Mouse (Mus musculus) C2C12 (cell line): ENCODE results near the gene Cradd. TPM values are rescaled to one million over a fixed set of nuclear protein-coding genes. Genes with fewer than 3 reads are reported as not detected.

Experiments used
- H3K27me3 ChIP-seq: one replicate; pipeline ENCODE4 v1.6.1; 2011; ENCODE audit not compliant: control insufficient read depth, insufficient read depth, insufficient read length
- H3K36me3 ChIP-seq: one replicate; pipeline ENCODE4 v1.6.1; 2011; ENCODE audit not compliant: control insufficient read depth, insufficient read depth
- H3K4me3 ChIP-seq: one replicate; pipeline ENCODE4 v1.5.1; 2011; ENCODE audit warnings: mild to moderate bottlenecking, control low read depth; ENCODE audit not compliant: poor library complexity, insufficient read depth, severe bottlenecking
- H3K79me2 ChIP-seq: one replicate; pipeline ENCODE4 v1.6.1; 2011; ENCODE audit not compliant: control insufficient read depth, insufficient read depth
- H3K79me3 ChIP-seq: one replicate; pipeline ENCODE4 v1.6.1; 2011; ENCODE audit warnings: low read depth, control low read depth
- H3ac ChIP-seq: one replicate; pipeline ENCODE3; 2011; ENCODE audit warnings: low read depth; ENCODE audit not compliant: control insufficient read depth, insufficient read length
- CEBPB ChIP-seq: IDR thresholded peaks from one replicate; pipeline ENCODE4 v1.6.1; 2011; ENCODE audit warnings: low read depth, mild to moderate bottlenecking, control low read depth, moderate library complexity
- CTCF ChIP-seq: IDR thresholded peaks from one replicate; pipeline ENCODE4 v1.5.1; 2011; ENCODE audit not compliant: control insufficient read depth, insufficient read depth, insufficient read length
- FOSL1 ChIP-seq: IDR thresholded peaks from one replicate; pipeline ENCODE4 v1.8.0; 2011; ENCODE audit warnings: mild to moderate bottlenecking, low read length; ENCODE audit not compliant: poor library complexity, insufficient read depth, severe bottlenecking
- MAX ChIP-seq: IDR thresholded peaks from one replicate; pipeline ENCODE4 v1.6.1; 2011; ENCODE audit warnings: mild to moderate bottlenecking, control low read depth
- MYOD1 ChIP-seq: IDR thresholded peaks from one replicate; pipeline ENCODE4 v1.6.1; 2011; ENCODE audit warnings: low read depth; ENCODE audit not compliant: control insufficient read depth, insufficient read length
- MYOG ChIP-seq: IDR thresholded peaks from one replicate; pipeline ENCODE4 v1.6.1; 2011; ENCODE audit not compliant: control insufficient read depth, insufficient read length; ENCODE audit errors: extremely low read depth
- USF1 ChIP-seq: IDR thresholded peaks from one replicate; pipeline ENCODE4 v1.6.1; 2011; ENCODE audit warnings: low read depth, mild to moderate bottlenecking, control low read depth, moderate library complexity
- polyA plus RNA-seq: library from polyadenylated mRNA; unstranded; fragments of >200 nt; fragmentation: generic; extraction: Trizol; gene quantifications from one replicate; pipeline ENCODE4 v1.2.1, GENCODE M21; 2012; ENCODE audit warnings: missing spikeins

Gene Cradd
- polyA plus RNA-seq, 1 experiment, result 4.5 TPM

DNA sequence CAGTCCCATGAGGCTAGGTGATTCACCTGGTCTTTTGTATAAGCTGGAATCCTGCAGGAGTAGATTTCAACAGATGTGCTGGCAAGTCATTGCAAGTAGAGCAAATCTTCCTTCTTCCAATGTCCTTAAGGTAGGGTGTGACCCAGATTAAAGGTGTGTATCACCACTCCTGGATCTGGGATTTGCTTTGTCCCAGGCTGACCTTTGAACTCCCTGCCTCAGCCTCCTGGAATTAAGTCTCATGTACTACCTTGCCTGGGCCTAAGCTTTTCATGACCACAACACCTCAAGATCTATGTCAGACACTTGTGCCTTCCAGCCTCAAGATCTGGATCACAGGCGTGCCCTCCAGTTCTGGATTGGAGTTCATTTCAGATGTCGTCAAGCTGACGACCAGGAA lies 41.9 kb downstream of the Cradd start:
- TF ChIP-seq MYOG (no peak), USF1 (no peak), MAX (no peak), MYOD1 (no peak), FOSL1 (no peak), CTCF (no peak), CEBPB (no peak)
- no peaks in the 10 kb centered on the region for H3K79me3 ChIP-seq
- H3K4me3 ChIP-seq, result no peak overlapping the region
- H3ac ChIP-seq, result no peak overlapping the region
- H3K27me3 ChIP-seq, result no peaks in the 10 kb centered on the region
- H3K36me3 ChIP-seq, result no peaks in the 10 kb centered on the region
- no peaks in the 10 kb centered on the region for H3K79me2 ChIP-seq

DNA sequence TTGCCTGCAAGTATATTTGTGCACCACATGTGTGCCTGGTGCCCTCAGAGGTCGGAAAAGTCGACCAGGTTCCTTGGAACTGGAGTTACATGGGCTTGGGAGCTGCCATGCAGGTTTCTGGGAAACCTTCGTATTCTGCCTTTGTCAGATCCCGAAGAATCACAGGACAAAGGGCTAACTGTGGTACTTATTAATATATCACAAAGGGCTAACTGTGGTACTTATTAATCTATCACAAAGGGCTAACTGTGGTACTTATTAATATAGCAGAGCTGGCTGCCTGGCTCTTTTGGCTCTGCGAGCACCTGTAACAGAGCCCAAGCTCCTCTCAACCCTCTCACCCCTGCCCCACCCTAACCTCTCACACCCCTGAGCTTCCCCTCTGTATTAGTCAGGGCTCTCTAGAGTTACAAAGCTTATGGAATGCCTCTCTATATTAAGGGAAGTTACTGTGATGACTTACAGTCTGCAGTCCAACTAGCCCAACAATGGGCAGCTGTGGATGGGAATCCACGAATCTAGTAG lies 42.4 kb downstream of the Cradd start:
- TF ChIP-seq FOSL1 (no peak), USF1 (no peak), MYOD1 (no peak)
- no peak overlapping the region for H3K4me3 ChIP-seq
- H3K79me3 ChIP-seq, result no peaks in the 10 kb centered on the region
- no peaks in the 10 kb centered on the region for H3K27me3 ChIP-seq
- no peak overlapping the region for H3ac ChIP-seq
- no peaks in the 10 kb centered on the region for H3K36me3 ChIP-seq
- H3K79me2 ChIP-seq, result no peaks in the 10 kb centered on the region

DNA sequence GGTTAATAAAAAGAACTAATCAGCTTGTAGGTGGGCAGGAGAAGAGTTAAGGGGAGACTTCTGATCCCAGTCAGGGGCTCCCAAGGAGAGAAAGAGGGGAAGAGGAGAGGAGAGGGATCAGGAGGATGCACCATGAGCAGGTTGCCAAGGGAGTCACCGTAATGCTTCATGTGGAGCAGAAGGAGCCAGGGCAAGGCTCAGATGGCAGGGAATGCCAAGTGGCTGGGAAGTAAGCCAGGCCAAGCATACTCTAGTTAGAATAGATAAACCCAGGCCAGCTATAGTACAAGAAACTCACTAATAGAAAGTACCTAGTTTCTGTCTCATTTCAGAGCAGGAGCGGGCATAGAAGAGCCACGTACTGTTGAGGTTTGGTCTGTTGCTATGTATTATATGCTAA lies 43.6 kb downstream of the Cradd start:
- TF ChIP-seq USF1, result no peak
- no peak for TF ChIP-seq MYOD1
- no peak for TF ChIP-seq FOSL1
- TF ChIP-seq CTCF, result no peak
- TF ChIP-seq MYOG, result no peak
- Histone ChIP-seq H3K4me3 (no peak overlapping the region), H3K79me2 (no peaks in the 10 kb centered on the region), H3K27me3 (no peaks in the 10 kb centered on the region), H3ac (no peak overlapping the region), H3K36me3 (no peaks in the 10 kb centered on the region), H3K79me3 (no peaks in the 10 kb centered on the region)

DNA sequence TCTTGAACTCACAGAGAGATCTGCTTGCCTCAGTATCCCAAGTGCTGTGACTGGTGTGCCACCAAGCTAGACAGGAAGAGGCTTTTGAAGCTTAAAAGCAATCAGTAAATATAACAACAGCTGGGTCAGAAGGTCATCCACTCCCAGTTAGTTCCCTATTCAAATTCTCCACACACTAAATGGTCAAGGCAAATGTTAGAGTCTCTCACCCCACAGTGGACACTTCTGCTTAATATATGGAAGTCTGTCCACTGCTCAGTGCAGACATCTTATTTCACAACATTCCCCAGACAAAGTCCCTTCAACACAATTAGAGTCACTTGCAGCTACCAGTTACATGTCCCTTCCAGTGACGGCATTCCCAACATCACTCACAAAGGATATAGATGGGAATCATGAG lies 44.5 kb downstream of the Cradd start:
- H3ac ChIP-seq, result no peak overlapping the region

DNA sequence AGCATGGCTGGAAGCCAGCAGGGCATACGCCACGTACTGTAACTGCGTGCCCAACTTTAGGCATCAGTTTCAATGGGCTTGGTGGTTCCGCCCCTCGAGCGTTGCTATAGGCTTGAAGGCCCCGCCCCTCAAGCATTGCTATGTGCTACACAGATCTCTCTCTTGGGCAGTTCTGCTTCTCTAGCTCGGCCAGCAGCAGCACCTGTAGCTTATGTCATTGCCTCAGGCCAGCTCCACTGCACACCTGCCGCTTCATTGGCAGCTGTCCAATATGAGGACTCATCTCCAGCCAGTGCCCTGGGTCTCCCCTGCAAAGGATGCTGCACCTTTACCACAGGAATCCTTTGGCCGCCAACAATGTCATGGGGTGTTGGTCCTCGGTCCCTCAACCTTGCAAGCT lies 45.8 kb downstream of the Cradd start:
- no peak for TF ChIP-seq MAX
- no peak for TF ChIP-seq USF1
- no peak for TF ChIP-seq FOSL1
- TF ChIP-seq MYOD1, result no peak
- TF ChIP-seq CEBPB, result no peak
- TF ChIP-seq MYOG, result no peak
- no peak for TF ChIP-seq CTCF
- H3K79me2 ChIP-seq, result no peaks in the 10 kb centered on the region
- no peaks in the 10 kb centered on the region for H3K36me3 ChIP-seq
- no peaks in the 10 kb centered on the region for H3K79me3 ChIP-seq
- no peak overlapping the region for H3K4me3 ChIP-seq
- H3K27me3 ChIP-seq, result no peaks in the 10 kb centered on the region
- no peak overlapping the region for H3ac ChIP-seq

More for the DNA sequence above, 44.5 kb downstream of the Cradd start:
- Histone ChIP-seq H3K27me3 (no peaks in the 10 kb centered on the region), H3K79me2 (no peaks in the 10 kb centered on the region), H3K79me3 (no peaks in the 10 kb centered on the region), H3K4me3 (no peak overlapping the region), H3K36me3 (no peaks in the 10 kb centered on the region)
- TF ChIP-seq FOSL1, result no peak
- TF ChIP-seq MAX, result no peak
- TF ChIP-seq USF1, result no peak
- no peak for TF ChIP-seq CEBPB
- TF ChIP-seq CTCF, result no peak
- TF ChIP-seq MYOG, result no peak
- no peak for TF ChIP-seq MYOD1

DNA sequence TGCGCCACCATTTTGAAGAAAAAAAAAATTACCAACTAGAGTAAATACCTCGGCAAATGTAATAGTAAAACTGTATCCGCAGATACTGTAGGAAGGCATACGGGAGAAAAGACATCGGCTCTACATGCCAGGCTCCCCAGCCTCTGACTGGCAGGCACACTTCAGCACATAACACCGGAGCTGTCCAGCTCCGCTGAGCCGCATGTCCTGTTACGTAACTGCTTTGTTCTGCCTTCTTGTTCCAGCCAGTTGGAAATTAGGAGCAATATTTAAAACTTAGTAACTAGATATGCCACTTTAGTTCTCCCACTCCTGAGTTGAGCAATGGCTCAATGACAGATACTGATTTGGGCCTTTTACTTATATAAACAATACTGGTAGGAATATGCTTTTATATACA lies 48.4 kb downstream of the Cradd start:
- no peaks in the 10 kb centered on the region for H3K79me3 ChIP-seq
- no peaks in the 10 kb centered on the region for H3K27me3 ChIP-seq
- TF ChIP-seq USF1 (no peak), MYOD1 (no peak), CTCF (no peak), MYOG (no peak), MAX (no peak)
- no peak overlapping the region for H3ac ChIP-seq
- no peaks in the 10 kb centered on the region for H3K36me3 ChIP-seq
- no peaks in the 10 kb centered on the region for H3K79me2 ChIP-seq
- H3K4me3 ChIP-seq, result no peak overlapping the region
